Mouse (Mus musculus) gastrocnemius, postnatal 10 days (tissue): ENCODE measurements around the gene Fchsd2. TPM values are rescaled to one million over a fixed set of nuclear protein-coding genes. Genes with fewer than 3 reads are reported as not detected.

Experiments
- DNase-seq: peaks from one replicate; pipeline ENCODE4 v3.0.0; 2021; ENCODE audit warnings: mixed read lengths
- total RNA-seq, 2 experiments: library from RNA; stranded (reverse); gene quantifications; 2 replicates each; pipeline ENCODE4 v1.2.3; 2021

The Fchsd2 gene
- total RNA-seq, 2 experiments from 2014 or later: 13.6 to 18.6 TPM

DNA sequence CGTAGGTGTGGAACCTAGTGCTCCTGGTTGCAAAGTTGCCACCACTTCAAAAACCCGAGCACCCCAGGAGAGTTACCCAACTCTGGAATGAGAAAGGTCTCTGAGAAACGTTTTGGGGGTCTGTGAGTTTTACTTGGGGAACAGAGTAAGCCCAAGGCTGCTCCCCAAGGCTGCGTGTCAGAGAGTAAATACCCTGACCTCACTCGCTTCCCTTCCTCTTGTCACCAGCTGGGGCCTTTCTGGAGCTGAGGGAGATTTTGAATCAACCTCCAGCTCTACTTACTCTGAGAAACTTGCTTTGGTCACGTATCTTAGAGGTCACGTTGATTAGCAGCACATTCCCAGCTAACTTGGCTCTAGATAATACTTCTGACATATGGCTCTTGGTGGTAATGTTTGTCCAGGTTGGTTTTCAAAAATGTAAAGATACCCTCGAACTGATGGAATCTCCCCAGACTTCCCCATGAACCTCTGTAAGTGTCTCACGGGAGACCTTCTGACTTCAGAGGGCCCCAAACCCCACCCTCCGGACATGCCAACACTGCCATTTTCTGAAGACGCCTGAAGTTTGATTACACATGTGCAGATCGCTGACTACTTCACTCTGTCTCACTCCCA, 20.4 kb upstream of the Fchsd2 start:
- DNase-seq: no peak

DNA sequence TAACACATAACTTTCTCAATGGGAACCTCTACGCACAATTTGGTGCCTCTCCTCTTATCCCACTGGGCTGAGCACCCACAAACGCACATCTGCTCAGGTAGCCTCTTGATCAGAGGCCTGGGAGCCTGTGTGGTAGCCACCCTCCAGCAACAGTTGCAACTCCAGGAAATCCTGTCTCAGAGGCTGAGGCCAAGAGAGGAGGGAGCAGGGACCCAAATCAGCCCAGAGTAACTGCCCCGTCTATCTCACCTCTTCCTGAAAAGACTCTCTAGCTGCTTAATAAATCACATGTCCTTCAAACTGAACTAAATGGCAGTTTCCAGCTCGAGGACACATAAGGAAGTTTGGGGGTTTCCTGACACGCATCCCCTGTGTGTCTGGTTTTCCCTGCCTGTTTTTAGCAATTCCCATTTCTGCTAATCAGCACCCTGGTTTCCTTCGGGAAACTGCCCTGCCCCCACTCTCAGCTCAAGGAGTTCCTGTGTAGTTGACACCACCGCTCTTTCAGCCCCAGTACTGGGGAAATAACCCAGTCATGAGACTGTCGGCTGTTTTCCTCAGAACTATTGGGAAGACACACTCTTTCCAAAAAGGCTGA, 18.4 kb upstream of the Fchsd2 start:
- no peak for DNase-seq

DNA sequence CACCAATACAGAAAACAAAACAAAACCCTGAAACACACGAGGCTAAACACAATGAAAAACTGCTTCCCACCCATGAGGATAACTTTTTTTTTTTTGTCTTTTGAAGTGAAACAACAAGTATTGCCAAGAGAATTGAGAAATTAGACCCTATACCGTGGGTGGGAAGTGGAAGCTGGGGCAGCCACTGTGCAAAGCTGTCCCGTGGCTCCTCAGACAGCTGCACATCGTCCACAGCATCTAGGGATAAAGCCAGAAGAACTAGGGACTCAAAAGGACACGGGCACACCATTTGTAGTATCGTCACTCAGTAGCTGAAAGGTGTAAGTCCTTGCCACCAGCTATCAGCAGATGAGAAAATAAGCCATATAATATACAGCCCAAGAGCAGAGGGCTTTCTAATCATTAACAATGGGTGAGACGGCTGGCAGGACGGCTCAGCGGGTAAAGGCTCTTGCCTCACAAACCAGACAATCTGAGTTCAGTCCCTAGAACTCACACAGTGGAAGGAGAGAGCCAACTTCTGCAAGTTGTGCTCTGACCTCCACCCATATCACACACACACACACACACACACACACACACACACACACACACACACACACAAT, 9.0 kb upstream of the Fchsd2 start:
- no peak for DNase-seq

DNA sequence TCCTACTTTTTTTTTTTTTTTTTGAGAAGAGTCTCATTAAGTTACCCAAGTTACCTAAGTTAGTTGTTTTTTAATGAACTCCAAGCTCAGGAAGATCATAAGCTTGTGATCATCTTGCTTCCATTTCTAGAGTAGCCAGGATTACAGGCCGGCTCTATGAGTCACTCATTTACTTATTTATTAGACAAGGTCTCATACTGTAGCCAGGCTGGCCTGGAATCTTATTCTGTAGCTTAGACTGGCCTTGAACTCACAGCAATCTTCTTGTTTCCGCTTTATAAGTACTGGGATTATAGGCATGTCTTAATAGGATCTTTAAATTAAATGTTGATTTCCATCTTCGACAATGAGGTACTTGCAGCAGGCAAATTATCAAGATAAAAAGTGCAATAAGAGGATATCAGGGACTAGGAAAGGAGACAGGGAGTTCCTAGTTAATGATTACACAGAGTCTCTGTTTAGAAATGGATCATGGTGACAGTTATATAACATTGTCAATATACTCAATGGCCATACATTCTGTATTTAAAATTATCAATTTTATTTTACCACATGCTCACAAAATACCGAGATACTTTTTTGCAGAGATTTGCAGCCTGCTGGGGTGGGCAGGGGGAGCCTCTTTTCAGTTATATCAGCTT, 7.7 kb upstream of the Fchsd2 start:
- no peak for DNase-seq

DNA sequence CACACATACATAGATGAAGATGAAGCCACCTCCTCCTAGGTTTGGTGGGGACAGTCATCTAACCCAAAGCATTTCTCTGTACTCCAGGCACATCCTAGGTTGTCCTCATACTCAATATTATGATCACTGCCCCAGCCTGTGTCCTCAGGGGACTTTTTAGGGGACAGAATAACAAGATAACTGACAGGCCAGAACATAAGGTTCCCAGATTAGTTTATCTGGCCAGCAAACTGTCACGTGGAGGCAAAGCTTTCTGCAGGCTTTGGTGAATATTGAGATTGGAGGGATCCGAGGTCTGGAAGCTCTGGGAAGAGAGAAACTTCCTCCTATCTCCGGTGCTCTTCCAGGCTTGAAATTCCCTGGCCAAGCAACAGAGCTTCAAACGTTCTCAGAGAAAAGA, 6.9 kb upstream of the Fchsd2 start:
- no peak for DNase-seq

GRCm38 (mm10) chr7:101088687-101089086, 4.0 kb upstream of the Fchsd2 start:
- DNase-seq: no peak

DNA sequence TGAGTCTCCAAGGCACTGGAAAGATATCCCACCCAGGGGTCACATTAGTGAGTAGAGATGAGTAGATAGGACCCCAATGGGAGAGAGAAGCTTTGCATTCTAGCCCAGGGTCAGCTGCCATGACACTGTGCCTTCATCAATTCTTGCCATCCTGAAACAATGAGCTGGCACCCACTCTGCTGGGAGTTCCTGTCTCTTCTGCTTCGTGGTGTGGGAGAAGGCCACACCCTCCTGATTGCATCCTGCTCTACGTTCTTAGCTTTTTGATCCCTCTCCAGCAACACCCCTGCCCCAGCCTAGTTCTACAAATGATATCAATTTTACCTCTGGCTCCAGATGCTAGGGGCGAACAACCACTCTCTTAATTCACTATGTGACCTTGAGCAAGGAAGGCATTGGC, 3.4 kb upstream of the Fchsd2 start:
- DNase-seq: no peak

DNA sequence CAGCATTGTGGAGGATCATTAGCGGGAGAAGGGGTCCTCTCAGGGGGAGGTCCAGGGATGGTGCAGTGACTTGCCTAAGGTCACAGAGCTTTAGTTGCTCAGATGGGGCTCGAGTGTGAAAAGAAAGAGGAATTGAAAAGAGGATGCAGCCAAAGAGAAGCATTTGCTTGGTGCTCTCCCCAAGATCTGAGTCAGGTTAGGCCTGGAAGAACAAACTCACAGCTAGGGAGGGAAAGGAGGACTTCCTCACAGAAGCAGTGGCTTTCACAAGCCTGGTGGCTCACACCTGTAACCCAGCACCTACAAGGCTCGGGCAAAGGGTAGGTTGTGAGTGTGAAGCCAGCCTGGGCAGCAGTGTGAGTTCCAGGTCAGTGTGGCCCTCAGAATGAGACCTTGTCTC, 568 bp downstream of the Fchsd2 start:
- no peak for DNase-seq

DNA sequence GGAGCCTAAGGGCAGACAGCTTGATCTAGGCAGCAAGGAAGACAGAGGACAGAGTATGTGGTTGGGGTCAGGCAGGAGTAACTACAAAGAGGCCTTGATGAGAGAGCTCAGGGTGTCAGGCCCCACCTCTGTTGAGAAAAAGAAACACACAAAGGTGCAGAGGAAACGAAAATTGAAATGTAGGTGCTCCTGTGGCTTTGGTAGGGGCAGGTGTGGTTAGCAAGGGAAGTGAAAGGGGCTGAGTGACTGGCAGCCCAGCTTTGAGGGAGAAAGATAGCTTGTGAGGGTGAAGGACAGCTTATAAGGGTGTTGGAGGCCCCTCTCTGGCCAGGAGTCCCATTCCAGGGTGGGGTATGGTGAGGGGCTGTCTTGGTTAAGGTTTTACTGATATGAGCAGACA, 2.1 kb downstream of the Fchsd2 start:
- DNase-seq: no peak

GRCm38 (mm10) chr7:101095560-101095959, 2.9 kb downstream of the Fchsd2 start:
- DNase-seq: no peak

- DNase-seq: no peak
Measured at GRCm38 (mm10) chr7:101096576-101096975, 3.9 kb downstream of the Fchsd2 start.

DNA sequence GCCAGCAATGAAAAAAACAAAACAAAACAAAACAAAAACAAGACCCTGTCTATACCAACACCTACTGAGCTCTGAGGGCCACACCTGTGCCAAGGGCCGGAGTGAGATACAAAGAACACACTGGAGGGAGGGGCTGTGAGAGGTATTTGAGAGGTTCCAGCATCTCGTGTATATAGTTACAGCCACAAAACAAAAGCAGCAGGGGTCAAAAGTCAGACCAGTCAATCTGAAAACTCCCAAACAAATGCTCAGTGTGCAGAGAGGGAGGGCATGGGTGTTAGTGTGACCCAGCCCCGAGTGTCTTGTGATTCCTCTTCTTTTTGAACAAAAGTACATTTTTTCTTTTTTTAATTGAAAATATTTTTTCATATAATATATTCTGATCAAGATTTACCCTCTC, 4.4 kb downstream of the Fchsd2 start:
- no peak for DNase-seq

DNA sequence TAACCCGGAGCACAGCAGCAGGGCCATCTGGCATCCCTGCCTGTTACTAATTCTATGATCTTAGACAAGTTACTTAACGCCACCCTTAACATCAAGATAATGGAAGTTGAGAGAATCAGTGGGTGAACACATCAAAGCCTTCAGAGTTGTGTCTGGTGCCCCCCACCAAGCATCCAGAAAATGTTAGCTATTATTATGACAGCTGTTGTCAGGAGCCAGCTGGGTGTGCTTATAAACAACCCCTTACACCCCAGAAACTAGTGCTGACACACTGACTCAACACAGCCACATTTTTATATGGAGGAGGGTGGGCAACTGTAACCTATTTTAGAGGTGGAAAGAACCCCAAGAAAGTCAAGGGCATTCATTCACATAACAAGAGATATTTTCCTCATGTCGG, 7.3 kb downstream of the Fchsd2 start:
- DNase-seq: no peak

GRCm38 (mm10) chr7:101101156-101101691, 8.6 kb downstream of the Fchsd2 start:
- DNase-seq: peak; percentile 60

DNA sequence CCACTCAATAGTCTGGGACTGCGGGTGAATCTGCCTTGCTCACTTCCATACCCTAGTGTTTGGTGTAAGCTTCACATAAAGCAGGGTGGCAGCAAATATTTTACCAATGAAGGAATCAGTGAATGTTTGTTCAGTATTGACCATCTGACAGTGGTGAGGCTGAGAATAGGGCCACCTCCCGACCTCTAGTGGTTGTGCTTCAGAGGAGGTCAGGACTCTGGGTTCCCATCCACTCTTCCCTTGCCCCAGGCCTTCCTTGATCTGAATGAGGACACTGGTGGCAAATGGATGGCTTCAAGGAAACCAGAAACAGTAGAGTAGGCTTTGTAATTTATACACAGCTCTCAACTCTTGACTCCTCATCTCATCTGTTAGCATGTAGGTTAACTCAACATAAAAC, 14.0 kb downstream of the Fchsd2 start:
- no peak for DNase-seq

DNA sequence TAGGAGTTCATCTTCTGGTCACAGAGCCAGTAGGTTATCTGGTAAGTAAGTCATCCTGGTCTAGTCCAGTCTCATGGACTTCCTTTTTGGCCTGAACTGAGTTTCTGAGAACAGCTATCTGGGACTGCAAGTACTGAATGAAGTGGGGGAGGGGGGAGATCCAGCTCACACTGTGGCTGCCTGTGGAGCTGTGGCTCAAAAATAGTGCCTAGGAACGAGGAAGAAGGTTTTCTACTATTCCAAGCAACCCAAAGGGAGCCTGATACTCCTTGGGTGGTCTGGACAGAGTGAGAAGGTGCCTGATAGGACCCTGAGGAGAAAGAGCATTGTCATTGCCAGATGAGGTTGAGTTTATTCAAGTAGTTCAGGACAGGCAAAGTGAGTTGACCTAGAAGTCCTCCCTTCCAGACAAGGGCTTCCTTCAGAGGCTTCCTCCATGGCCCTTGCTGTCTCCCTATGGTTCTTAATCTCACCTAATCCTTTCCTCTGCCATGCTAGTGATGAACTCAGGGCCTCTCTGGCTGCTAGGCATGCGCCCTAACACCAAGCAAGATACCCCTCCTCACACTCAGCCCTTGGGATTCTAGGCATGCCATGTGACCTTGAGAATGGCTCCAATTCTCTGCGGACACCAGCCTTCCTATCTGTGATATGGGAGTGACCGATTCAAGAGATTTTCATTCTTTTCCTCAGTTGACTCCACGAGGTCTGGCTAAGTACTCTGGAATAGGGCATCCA, 14.6 kb downstream of the Fchsd2 start:
- DNase-seq: no peak

DNA sequence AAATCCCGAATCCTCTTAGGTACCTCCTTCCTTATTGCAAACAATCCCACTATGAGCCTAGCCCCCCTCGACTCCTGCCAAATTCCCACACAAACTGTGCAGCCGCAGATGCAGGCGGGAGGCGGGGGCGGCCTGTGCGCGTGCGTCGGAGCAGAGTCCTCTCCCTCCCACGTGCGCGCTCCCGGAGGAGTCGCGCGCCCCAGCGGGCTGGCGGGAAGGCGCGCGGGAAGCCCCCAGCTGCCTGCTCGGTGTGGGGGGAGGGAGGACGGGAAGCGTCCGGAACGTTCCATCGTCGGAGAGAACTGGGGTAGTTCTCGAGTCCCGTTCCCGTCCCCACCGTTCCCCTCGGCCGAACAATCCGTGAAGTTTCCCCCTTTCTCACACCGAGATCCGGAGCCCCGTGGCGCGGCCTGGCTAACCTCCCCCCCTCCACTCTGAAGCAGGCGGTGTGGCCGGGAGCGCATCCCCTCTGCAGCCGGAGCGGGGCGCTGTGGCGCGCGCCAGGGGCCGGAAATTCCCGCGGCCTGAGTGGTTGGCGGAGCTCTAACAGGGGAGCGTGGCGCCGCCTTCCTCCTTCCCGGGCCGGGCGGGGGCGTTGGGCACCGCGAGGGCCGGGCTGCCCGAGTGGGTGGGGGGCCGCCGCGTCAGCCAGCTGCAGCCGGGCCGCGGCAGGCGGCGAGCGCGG, 15.4 kb downstream of the Fchsd2 start:
- DNase-seq: peak; percentile 97

DNA sequence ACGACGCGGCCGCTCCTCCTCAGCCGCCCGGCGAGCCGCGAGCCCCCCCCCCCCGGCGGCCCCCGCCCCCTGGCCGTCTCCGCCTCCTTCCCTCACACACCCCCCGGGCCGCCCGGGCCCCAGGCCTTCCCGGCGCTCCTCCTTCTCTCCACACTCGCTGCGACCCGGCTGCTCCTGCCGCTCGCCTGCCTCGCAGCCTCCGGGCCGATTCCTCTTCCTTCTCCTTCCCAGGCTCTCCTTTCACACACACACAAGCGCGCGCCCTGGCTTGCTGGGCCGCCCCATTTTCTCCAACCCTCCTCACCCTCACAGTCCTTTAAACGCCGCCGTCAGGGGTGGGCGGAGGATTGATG, 16.0 kb downstream of the Fchsd2 start:
- no peak for DNase-seq

DNA sequence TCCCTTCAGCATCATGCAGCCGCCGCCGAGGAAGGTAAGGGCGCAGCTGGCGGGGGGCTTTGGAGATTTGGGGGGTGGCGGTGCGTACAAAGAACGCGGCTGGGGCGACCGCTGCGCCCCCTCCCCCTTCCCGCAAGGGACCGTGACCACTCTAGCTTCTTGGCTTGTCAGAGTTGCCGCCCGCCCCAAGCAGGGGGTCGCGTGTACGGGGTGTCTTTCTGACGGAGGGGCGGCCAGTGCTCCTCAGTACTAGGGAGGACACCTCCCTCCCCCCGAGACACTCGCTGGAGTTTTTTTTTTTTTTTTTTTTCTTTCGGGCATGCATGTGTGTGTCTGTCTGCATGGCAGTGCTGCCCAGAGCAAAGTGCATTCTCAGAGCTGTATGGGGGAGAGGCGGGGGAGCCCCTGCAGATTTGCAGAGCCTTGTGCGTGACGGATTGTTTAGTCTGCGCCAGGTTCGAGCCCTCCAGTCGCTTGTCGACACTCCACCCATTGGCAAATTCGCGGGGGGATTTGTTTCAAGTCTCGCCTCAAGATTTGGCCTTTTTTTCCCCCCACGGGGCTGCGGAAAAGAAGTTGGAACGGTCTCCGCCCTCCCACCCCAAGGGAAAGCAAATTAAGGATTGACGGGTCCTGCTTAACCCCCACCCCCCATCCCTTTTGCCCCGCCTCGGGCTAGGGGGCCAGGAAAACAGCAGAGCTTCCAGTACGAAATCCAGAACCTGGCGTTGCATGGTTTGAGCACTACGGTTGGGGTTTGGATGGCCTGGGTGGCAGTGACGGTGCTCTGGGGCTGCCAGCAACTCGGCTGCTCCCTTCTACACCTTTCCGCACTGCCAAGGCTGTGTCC, 16.6 kb downstream of the Fchsd2 start:
- DNase-seq: no peak

DNA sequence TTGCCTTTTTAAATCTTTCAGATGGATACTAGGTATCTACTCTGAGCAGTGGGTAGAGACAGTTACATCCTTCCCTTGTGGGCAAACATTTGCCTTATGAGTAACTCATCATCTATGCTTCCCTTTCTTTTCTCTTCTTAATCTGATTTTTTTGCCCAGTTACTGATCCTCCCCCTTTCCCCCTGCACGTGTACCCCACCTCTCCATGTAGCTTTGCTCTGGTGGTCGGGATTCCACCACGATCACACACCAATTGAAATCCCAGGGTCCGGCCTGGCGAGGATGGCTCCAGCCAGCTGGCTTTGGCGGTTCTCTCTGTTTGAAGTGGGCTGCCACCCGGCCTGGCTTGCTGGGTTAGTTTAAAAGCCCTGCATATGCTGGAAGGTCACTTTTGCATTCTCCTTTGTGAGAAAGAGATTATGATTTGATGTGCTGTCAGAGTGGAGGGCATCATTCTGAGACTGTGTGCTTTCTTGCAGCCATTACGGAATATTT, 17.2 kb downstream of the Fchsd2 start:
- no peak for DNase-seq

GRCm38 (mm10) chr7:101113410-101113809, 20.7 kb downstream of the Fchsd2 start:
- no peak for DNase-seq
